Mouse (Mus musculus) lung, embryonic 16.5 days (tissue): Measurements from ENCODE around the gene Sgca. TPM values are rescaled to one million over a fixed set of nuclear protein-coding genes. Genes with fewer than 3 reads are reported as not detected.

Experiments
- ATAC-seq: fragments of 200-750 bp; cut with Nextera tagmentation; 2 replicates; pipeline ENCODE4 v1.8.0; 2017; ENCODE audit warnings: low read depth, mild to moderate bottlenecking, moderate library complexity
- H3K27ac ChIP-seq: fragments of 300-500 bp; sonication (generic); 2 replicates; pipeline ENCODE4 v1.5.1; 2014; ENCODE audit warnings: mild to moderate bottlenecking, control low read depth, low read length
- H3K27me3 ChIP-seq: fragments of 300-500 bp; sonication (generic); 2 replicates; pipeline ENCODE4 v1.6.1; 2014; ENCODE audit warnings: low read depth, low read length, mixed read lengths; ENCODE audit not compliant: control insufficient read depth, insufficient read depth
- H3K36me3 ChIP-seq: fragments of 300-500 bp; sonication (generic); 2 replicates; pipeline ENCODE4 v1.6.1; 2014; ENCODE audit warnings: low read length; ENCODE audit not compliant: control insufficient read depth, insufficient read depth
- H3K4me1 ChIP-seq: fragments of 300-500 bp; sonication (generic); replicated peaks from 2 replicates; pipeline ENCODE4 v1.6.1; 2014; ENCODE audit warnings: low read length, mixed read lengths; ENCODE audit not compliant: control insufficient read depth, insufficient read depth
- H3K4me2 ChIP-seq: fragments of 300-500 bp; sonication (generic); 2 replicates; pipeline ENCODE4 v1.6.1; 2014; ENCODE audit warnings: low read depth, low read length, control low read depth
- H3K4me3 ChIP-seq: fragments of 300-500 bp; sonication (generic); 2 replicates; pipeline ENCODE4 v1.5.1; 2014; ENCODE audit warnings: mild to moderate bottlenecking, low read length, control low read depth
- H3K9ac ChIP-seq: fragments of 300-500 bp; sonication (generic); 2 replicates; pipeline ENCODE4 v1.6.1; 2014; ENCODE audit warnings: low read length, control low read depth
- H3K9me3 ChIP-seq: fragments of 300-500 bp; sonication (generic); 2 replicates; pipeline ENCODE4 v1.6.1; 2016; ENCODE audit warnings: low read length; ENCODE audit not compliant: control insufficient read depth
- WGBS: fragments of 180-500 bp; shearing (Covaris S2); extraction: QIAGEN DNeasy Blood & Tissue Kit; methylation state at CpG from one replicate; pipeline ENCODE4 v1.1.7; 2014; 5-methylcytosine and 5-hydroxymethylcytosine counted together
- polyA plus RNA-seq: library from polyadenylated mRNA; unstranded; fragments of >200 nt; fragmentation: Nextera tagmentation; extraction: Ambion mirVana; gene quantifications from 2 replicates; pipeline ENCODE4 v1.2.1, GENCODE M21; 2015

The Sgca gene
- polyA plus RNA-seq, 1 experiment from 2014 or later, result 1.4 TPM

DNA sequence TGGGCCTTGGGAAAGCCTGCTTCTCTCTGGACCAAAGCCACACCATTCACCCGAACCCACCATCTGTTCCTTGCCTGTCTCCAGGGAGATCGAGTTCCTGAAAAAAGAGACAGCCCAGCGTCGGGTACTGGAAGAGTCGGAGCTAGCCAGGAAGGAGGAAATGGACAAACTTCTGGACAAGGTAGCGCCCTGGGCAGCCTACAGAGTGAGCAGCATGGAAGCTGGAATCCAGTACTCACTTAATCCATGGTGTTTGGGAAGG lies 28.7 kb upstream of the Sgca start:
- 66% methylated on average over 6 of the region's 6 CpGs for WGBS
- no peaks in the 10 kb centered on the region for H3K9me3 ChIP-seq
- no peak overlapping the region for H3K4me3 ChIP-seq
- ATAC-seq, result no peak
- peaks cover 24% of the 10 kb centered on the region for H3K36me3 ChIP-seq
- no peak overlapping the region for H3K27ac ChIP-seq
- peaks cover 35% of the 10 kb centered on the region for H3K4me1 ChIP-seq
- H3K9ac ChIP-seq, result no peak overlapping the region
- H3K4me2 ChIP-seq, result no peak overlapping the region
- H3K27me3 ChIP-seq, result no peaks in the 10 kb centered on the region

DNA sequence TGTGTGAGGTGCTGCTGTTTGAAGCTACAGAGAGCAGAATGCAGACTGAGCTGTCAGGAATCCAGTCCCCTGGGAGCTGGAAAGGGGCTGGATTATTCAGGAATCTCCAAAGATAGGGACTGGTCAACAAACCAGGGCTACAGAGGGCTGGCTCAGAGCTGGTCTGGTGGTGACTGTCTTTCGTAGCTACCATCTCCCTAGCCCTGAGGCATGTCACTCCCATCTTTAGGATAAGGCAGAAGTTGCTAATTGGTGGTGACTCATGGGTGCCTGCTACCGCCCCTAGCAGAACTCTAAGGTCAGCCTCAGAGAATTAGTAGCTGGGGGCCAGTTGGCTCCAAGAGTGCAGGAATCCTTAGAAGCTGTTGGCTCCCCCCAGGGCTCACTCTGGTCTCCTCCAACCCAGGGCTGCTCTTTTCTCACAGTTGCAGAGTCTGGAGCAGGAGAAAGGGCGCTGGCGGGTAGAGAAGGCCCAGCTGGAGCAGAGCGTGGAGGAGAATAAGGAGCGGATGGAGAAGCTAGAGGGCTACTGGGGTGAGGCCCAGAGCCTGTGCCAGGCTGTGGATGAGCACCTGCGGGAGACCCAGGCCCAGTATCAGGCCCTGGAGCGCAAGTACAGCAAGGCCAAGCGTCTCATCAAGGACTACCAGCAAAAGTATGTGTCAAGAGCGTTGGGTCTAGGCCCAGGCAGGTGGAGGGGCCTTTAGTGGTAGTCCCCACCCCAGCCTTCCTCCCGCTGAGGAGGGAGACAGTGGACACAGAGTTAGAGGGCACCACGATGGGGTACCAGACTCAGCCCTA lies 28.2 kb upstream of the Sgca start:
- H3K4me1 ChIP-seq, result peaks cover 34% of the 10 kb centered on the region
- no peak overlapping the region; the same call in 1 of the 2 replicates for H3K9ac ChIP-seq
- no peak overlapping the region for H3K4me3 ChIP-seq
- H3K36me3 ChIP-seq, result peaks cover 24% of the 10 kb centered on the region
- no peaks in the 10 kb centered on the region for H3K27me3 ChIP-seq
- no peak overlapping the region for H3K4me2 ChIP-seq
- no peaks in the 10 kb centered on the region for H3K9me3 ChIP-seq
- ATAC-seq, result no peak
- 83% methylated on average over 12 of the region's 12 CpGs for WGBS
- no peak overlapping the region for H3K27ac ChIP-seq

DNA sequence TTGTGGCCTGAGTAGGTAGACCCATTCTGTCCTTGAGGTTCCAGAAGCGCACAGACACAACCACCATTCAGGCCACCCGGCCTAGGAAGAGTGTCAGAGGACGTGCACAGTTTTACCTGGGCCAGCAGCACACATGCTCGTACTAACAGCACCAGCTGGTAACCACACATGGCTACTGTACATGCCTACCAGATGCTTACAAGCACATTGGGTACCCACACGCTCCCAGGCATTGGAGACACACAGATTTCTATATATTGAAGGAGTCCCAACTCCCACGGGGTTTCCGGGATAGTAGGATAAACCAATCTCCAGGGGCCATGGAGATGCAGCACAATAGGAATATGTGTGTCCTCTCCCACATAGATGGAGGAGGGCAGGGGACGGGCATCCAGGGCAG lies 26.6 kb upstream of the Sgca start:
- Histone ChIP-seq H3K27ac (no peak overlapping the region), H3K9ac (no peak overlapping the region), H3K4me1 (peaks cover 23% of the 10 kb centered on the region), H3K4me2 (no peak overlapping the region), H3K27me3 (no peaks in the 10 kb centered on the region), H3K36me3 (peaks cover 29% of the 10 kb centered on the region), H3K4me3 (no peak overlapping the region), H3K9me3 (no peaks in the 10 kb centered on the region)
- no peak for ATAC-seq
- 91% methylated on average over 8 of the region's 8 CpGs for WGBS

DNA sequence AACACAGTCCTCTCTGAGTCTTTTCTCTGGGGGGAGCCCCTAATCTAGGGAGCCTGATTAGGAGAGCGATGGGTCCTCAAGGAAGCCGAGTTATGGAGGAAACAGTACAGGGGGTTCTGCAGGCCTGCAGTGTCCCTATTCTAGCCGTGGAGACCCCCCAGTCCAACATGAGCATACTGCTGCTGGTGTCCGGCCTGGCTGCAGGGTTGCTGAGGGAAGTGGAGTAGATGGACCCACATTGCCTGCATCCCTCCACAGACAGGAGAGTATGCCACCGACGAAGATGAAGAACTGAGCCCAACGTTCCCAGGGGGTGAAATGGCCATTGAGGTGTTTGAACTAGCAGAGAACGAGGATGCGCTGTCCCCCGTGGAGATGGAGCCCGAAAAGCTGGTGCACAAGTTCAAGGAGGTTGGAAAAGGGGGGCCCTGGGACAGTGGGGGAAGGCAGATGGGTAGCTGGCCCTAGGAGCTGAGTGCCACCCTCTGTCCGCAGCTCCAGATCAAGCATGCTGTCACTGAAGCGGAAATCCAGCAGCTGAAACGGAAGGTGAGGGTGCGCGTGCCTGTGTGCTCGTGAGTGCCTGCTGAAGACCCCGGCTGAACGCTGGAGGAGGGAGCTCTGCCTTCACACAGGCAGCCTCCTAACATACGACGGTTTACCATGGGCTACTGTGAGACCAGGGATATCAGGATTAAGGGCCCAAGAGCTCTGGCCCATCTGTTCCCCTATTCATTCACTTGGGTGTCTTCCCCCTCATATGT lies 25.6 kb upstream of the Sgca start:
- Histone ChIP-seq H3K4me1 (peaks cover 15% of the 10 kb centered on the region), H3K4me3 (no peak overlapping the region), H3K9ac (no peak overlapping the region), H3K9me3 (no peaks in the 10 kb centered on the region), H3K36me3 (peaks cover 36% of the 10 kb centered on the region), H3K27ac (no peak overlapping the region), H3K27me3 (no peaks in the 10 kb centered on the region), H3K4me2 (no peak overlapping the region)
- no peak for ATAC-seq
- WGBS, result 83% methylated on average over 21 of the region's 21 CpGs

DNA sequence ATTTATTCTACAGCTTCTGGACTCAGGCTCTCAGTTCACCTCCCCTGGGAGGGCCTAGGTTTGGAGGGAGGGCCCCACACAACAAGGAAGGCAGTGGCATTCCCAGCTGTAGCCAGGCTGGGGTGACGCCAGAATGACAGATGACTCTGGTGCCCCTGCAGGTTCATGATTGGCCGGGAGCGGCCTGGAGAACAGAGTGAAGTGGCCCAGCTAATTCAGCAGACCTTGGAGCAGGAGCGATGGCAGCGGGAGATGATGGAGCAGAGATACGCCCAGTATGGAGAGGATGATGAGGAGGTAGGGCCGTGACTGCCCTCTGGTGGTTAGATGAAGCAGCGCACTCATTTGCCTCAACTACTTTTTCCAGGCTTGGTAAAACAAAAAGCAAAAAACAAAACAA lies 24.9 kb upstream of the Sgca start:
- H3K4me1 ChIP-seq, result peaks cover 10% of the 10 kb centered on the region
- H3K27ac ChIP-seq, result peak overlapping the region; percentile 40
- peak; percentile 59 for ATAC-seq
- H3K4me3 ChIP-seq, result no peak overlapping the region
- WGBS, result 1% methylated on average over 8 of the region's 8 CpGs
- H3K9me3 ChIP-seq, result no peaks in the 10 kb centered on the region
- H3K36me3 ChIP-seq, result peaks cover 42% of the 10 kb centered on the region
- H3K4me2 ChIP-seq, result peak overlapping the region; percentile 11; the same call in 1 of the 2 replicates
- no peak overlapping the region for H3K9ac ChIP-seq
- no peaks in the 10 kb centered on the region for H3K27me3 ChIP-seq

DNA sequence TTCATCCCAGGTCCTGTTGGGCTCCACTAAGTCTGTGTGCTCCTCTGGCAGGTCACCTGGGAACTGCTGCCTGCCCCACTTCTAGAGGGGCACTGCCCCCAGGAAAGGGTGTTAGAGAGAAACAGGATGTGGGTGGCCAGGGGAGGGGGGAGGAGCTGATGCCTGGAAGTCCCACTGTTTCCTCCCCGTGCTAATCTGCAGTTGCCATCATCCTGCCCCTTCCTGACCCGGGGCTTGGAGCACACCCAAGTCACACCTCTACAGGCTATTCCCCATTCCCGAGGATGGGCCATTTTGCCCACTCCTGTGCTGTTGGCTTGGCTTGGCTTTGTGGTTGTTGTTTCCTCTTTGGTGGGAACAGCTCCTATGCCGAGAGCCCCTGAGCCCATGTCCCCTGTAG lies 24.4 kb upstream of the Sgca start:
- Histone ChIP-seq H3K36me3 (peaks cover 42% of the 10 kb centered on the region), H3K27me3 (no peaks in the 10 kb centered on the region), H3K9me3 (no peaks in the 10 kb centered on the region), H3K4me2 (no peak overlapping the region; the same call in 1 of the 2 replicates), H3K27ac (peak overlapping the region; percentile 76), H3K4me3 (no peak overlapping the region), H3K9ac (no peak overlapping the region), H3K4me1 (peaks cover 13% of the 10 kb centered on the region)
- 19% methylated on average over 4 of the region's 4 CpGs for WGBS
- ATAC-seq, result peak; percentile 33

DNA sequence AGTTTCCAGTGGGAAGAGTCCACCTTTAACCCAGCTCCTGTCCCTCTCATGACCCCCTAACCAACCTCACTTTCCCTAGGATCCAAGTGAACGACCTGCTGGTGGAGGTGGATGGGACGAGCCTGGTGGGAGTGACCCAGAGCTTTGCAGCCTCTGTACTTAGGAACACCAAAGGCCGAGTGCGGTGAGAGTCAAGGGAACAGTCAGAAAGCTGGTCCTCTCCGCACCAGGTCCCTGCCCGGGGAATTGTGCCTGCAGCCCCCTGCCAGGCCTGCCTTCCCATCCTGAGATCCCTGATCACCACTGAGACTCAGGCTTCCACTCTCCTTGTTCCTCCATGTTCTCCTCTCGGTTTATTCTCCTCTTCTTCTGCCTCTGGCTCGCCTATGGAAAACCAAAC lies 24.0 kb upstream of the Sgca start:
- Histone ChIP-seq H3K4me2 (no peak overlapping the region), H3K36me3 (peaks cover 39% of the 10 kb centered on the region), H3K9ac (no peak overlapping the region), H3K4me1 (peaks cover 18% of the 10 kb centered on the region), H3K4me3 (no peak overlapping the region), H3K27ac (peak overlapping the region; percentile 76), H3K27me3 (no peaks in the 10 kb centered on the region), H3K9me3 (no peaks in the 10 kb centered on the region)
- 71% methylated on average over 8 of the region's 8 CpGs for WGBS
- no peak for ATAC-seq

DNA sequence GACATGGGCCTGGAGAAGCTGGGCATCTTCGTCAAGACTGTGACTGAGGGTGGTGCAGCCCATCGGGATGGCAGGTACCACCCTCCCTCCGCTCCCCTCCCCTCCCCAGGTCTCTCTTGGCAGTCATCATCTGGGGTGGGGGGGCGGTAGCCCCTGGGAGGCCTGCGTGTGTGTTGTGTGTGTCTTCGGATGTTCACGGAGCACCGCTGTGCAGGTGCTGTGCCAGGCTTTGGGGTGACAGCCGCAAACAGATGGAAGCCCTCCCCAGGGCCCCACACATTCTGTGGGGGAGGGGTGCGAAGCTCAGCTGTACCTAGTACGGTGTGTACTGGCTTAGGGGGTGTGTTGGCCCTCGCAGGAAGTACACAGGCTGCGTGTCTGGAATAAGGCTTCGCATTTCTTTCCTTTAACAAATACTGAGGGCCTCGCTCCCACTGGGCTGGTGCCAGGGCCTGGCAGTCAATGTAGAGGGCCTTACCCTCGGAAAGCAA lies 22.0 kb upstream of the Sgca start:
- Histone ChIP-seq H3K4me3 (no peak overlapping the region), H3K27me3 (no peaks in the 10 kb centered on the region), H3K4me2 (no peak overlapping the region), H3K9ac (no peak overlapping the region), H3K9me3 (no peaks in the 10 kb centered on the region), H3K36me3 (peaks cover 36% of the 10 kb centered on the region), H3K27ac (no peak overlapping the region), H3K4me1 (peaks cover 38% of the 10 kb centered on the region)
- no peak for ATAC-seq
- 66% methylated on average over 16 of the region's 16 CpGs for WGBS

DNA sequence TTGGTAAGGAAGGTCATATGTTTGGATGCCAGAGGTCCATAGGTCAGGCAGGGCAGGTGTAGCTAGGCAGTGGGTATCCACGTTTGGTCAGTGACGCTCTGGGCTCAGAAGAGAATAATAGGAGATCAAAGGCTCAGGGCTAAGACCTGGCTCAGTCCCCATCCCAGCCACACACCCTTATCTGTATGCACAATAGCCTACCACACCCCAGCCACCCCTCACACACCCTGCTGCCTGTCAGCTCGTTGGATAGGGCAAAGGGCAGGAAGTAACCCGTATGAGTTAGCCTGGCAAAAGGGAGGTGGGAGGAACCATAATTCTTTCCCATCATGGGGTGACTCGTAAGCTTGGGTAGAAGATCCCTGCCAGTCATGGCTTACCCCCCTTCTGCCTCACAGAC lies 21.5 kb upstream of the Sgca start:
- Histone ChIP-seq H3K9ac (no peak overlapping the region), H3K4me1 (peaks cover 42% of the 10 kb centered on the region), H3K9me3 (no peaks in the 10 kb centered on the region), H3K4me2 (no peak overlapping the region), H3K4me3 (no peak overlapping the region), H3K27me3 (no peaks in the 10 kb centered on the region), H3K27ac (no peak overlapping the region), H3K36me3 (peaks cover 34% of the 10 kb centered on the region)
- ATAC-seq, result no peak
- 47% methylated on average over 5 of the region's 5 CpGs for WGBS
